Mouse (Mus musculus): ENCODE data around the gene Pir.

Pir gene

DNA sequence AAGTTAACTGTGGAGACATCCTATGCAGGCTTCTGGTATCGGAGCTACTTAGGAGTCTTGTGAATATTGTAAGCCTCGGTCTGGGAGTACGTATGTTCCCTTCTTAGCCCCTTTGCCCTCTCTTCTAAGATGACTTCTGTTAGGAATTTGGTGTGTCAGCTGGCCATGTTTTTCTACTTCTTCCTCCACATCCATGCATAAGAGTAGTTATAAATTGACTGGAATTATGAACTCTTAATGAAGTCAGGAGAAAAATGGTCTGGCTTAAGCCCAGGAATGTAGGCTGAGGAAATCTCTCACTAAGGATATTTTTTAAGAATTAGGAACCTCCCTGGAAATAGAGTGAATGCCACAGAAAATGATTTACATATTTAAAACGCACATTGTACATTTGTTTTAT is 69.4 kb downstream of the Pir start:
- DNase-seq (ENCODE audit: low spot score in 2 of 2): no peak

DNA sequence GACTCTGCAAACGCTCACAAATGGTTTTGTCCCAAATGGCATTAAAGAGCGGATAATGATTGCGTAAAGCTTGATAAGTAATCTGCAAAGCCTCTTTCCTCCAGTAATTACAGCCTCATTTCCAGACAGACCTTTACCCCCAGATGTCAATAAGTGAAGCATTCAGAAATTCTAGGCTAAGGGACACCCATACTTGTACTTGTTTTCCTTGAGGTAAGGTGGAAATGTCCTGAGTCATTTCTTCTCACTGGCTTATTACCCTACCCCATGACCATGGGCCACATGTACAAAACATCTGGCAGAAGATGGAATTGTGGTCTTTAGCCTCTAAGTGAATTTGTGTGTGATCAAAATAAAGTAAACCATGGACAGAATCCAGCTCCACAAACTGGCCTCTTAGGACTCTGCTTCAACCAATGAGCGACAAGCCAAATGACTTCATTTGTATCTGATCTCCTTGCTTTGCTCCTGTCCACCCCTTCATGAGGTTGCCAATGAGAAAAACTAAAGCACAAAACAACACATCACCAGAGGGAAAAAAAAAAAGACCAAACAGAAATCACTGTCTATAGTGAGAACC is 76.3 kb downstream of the Pir start:
- DNase-seq (ENCODE audit: low spot score in 2 of 2): no peak

DNA sequence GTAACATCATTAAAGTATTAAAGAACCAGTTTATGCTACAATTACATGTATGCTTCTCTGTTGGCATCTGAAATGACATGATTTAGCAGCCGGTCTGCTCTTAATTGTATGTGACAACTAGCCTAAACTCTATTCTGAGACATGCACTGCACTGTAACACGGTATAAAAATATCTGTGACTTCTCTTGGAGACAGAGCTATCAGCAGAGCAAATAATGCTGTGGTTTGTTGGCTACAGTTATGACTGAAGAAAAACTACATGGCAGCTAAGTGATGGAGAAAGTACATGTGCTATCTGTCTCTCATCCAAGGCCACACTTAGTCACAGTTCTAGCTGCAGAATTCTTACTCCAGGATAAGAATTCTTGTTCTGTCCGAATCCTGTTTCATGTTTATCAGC is 79.8 kb downstream of the Pir start:
- no peak for DNase-seq (ENCODE audit: low spot score in 2 of 2)

DNA sequence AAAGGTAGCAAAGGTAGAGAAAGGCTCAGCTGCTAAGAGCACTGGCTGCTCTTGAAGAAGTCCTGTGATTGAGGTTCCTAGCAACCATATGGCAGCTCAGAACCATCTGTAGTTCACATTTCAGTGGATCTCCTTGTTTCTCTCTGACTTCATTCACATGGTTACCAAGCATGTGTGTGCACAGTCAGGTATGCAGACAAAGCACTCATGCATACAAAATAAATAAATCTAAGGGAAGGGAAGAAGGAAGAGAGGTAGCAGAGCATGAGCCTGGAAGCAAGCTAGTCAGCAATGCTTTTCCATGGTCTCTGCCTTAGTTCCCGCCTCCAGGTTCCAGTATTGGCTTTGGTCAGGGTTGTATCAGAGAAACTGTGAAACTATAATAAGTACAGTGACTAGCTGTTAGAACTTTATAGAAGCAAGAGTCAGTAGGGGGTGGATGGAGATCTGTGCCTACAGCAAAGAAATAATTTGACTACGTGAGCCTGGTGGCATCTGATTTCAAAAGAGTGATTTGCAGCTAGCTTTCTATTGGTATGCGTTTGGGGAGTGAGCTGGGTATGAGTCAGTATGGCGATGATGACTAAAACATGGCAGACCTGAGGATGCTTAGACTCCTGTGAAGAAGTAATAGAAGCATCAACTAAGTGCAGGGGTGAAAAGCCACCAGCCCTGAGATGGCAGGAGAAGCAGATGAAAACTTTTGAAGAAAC is 96.1 kb downstream of the Pir start:
- DNase-seq (ENCODE audit: low spot score in 2 of 2): no peak

DNA sequence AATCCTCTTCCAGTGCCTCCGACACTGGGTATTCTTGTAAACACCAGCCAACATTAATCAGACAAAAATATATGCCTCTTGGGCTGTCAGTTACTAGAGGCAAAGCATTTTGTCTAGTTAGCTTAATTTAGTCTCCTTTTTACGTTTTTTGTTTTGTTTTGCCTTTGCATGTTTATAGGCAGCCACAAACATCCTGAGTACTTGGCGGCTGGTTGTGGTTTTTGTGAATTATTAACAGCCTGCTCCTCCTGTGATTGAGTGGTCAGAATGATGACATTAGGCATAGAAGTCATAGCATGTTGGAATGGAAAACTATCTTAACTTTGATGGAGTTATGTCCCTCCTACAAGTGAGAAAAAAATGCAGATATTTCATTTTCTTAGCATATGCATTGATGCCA is 101.4 kb downstream of the Pir start:
- DNase-seq (ENCODE audit: low spot score in 2 of 2): no peak

DNA sequence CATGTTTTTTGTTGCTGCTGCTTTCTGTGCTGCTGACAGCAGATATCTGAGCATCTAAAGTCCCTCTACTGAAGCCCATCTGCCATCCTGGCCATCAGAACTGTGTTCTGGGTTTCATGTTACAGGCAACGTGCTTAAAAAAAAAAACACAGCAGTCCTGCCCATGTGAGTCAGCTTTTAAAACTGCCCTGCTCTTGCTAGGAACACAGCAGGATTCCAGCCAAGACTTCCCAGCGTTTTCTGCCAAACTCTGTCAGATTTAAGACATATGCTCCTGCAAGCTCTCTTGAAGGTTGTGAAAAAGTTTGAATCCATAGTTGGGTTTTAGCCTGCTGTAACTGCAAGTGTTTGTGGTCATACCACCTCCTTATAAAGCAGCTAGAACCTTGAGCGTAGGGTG is 103.9 kb downstream of the Pir start, which contains the start of gene Vegfd:
TSS of gene Vegfd (plus strand) at position 298 of the 400 bp plus-strand sequence.
- DNase-seq (ENCODE audit: low spot score in 2 of 2): peak; percentile 21 to 34

DNA sequence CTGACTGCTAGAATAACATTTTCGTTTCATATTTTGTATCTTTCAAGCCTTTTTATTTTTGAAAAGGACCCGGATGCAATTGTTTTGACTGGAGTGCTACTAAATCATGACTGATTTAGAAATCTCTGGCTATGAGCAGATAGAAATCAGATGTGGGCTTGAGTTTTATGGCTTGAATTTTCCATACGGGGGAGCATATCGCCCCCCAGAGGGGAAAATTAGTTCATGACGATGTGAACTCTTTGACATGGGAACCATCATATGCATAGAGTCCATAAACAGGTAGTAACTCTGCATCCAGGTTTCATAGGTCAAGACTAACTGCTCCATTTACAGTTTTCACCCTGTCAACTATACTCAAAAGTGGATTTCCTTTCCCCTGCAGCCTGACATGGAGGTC is 105.4 kb downstream of the Pir start:
- no peak for DNase-seq (ENCODE audit: low spot score in 2 of 2)

DNA sequence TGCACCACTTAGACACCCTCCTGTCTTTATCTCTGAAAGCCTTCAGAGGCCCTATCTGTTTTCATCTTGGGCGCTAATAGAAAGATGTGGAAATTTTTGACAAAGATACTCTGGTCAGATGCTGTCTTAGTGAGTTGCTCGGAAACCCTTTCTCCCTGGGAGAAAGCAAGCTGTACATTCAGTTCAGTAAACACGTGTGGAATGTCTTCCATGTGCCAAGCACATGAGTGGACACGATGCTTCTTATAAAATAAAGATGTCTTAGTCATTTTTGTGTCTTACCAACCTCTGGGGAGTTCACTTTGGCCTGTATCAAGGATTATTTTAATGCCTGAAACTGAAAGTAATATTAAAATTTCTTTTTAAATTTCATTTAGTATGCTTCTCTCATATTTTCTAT is 110.5 kb downstream of the Pir start:
- DNase-seq (ENCODE audit: low spot score in 2 of 2): no peak

DNA sequence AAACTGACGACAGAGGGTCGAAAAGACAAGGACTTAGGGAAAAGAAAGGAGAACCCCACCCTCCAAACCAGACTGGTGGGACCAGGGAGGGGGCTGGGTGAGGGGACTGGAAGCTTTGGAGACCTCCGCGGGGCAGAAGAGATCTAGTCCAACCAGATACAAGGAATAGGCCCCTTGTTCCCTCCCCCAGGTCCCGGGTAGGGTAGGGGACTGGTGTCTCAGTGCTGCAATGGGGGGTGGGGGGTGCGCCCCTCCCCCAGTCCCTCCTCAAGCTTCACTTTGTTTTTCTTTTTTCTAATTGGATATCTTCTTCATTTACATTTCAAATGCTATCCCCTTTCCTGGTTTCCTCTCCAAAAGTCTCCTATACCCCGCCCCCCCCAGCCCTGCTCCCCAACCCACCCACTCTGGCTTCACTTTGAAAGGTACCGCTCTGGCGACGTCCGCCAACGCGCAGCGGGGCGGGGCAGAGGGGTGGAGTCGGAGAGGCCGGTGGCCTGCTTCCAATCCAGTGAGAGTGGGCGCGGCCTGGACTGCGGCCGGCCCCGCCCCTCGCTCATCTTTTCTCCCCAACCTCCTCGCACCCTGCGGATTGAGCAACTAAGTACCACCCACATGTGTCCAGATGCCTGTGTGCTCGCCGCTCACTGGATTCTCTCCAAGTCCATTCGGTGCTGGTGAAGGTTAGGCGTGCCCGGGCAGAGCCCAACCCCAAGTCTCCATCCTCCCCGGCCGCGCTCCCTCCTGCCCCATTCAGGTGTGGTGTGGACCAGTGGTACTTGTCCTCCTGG is 112.6 kb downstream of the Pir start:
- DNase-seq (ENCODE audit: low spot score in 2 of 2): peak; percentile 54 to 71

DNA sequence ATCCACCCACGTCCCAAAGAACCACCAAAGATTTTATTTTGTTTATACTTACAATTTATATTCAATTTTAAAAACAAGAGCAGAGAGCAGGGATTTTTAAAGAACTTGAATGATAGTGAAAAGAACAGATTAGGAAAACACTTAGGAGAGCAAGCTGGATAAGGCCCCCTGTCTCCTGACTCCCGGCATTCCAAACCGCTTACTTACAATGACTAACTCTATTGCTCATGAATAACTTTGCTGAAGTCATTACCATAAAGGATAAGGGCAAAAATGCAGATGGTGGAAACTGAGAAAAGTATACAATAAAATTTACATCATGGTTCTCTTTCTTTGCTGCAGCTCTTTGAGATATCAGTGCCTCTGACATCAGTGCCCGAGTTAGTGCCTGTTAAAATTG is 124.9 kb downstream of the Pir start:
- no peak for DNase-seq (ENCODE audit: low spot score in 2 of 2)

DNA sequence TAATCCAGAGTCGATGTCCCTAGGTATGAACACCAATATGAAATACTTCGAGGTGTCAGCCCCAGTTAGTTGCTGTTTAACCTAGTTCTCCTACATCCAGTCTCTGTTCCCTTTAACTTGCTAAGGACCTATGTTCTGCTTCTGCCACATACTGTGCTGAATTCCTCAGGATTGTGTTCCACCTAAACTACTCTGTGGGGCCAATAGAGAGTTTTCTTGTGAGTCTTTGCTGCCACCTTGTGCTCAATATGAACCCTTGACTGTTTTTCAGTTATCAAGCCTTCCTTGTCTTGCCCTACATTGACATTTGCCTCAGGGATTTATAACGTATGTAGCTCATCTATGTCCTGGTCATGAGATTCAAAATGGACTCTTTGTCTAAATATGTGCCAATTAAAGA is 129.3 kb downstream of the Pir start:
- DNase-seq (ENCODE audit: low spot score in 2 of 2): peak in 1 of 2 experiments; percentile 20

DNA sequence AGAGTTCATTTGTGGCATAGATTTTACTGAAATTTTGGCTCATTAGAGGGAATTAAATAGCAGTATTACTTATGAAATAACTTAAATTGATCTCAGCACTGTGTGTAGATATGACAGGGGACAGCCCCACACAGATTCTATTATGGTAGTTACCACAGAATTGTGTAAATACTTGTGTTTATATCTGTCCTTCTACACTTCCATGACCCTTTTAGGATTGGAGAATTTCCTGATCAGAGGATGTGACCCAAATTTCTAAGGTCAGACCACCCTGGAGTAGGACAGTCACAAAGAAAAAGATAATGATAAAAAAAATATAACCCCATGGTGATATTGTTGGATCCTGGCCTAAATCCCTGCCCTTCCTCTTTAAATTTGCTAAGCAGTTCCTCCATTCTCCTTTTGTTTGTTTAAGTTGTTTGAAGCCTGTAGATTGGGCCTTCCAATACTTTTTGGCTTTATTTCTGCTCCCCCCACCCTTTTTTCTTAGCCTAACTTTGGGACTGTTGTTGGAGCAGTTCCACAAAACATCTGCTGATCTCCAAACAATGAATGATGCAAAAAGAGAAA is 136.0 kb downstream of the Pir start:
- DNase-seq (ENCODE audit: low spot score in 2 of 2): no peak

DNA sequence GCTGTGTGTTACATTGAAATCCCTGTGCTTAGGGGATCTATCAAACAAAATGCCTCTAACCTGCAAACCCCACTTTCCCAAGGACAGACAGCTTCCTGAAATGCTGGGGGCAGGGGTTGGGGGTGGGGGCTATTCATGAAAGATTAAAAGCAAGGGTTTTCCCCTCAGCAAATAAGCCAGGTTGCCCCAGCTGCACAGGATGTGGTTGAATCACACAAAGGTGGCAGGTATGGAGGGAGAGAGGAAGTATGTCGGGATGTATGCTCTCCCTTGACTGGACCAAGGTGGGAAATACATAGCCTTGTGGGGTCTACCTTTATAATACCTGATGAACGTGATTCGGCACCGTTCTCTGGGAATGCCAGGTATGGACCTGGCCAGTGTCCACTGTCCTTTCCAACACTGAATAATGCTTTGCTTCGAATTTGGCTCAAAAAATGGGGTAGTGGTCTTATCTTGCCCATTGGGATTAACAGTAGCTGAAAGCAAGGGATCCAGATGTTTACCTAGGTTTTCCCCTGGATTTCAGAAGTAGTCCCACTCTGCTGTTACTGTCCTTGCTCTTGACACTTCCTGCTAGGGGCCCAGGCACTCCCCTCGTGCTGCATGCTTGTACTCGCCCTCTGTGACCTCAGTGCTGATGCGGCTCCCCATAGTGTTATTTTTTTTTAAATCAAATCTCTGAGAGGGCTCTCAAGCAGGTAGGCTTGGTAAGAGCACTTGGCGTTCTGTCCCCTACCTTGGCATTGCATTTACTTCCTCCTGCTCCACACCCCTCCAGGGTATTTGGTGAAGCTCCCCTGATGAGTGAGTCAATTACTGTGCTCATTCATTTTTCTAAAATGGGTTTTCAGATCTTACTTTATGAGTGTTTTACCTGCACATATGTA is 137.2 kb downstream of the Pir start:
- no peak for DNase-seq (ENCODE audit: low spot score in 2 of 2)

DNA sequence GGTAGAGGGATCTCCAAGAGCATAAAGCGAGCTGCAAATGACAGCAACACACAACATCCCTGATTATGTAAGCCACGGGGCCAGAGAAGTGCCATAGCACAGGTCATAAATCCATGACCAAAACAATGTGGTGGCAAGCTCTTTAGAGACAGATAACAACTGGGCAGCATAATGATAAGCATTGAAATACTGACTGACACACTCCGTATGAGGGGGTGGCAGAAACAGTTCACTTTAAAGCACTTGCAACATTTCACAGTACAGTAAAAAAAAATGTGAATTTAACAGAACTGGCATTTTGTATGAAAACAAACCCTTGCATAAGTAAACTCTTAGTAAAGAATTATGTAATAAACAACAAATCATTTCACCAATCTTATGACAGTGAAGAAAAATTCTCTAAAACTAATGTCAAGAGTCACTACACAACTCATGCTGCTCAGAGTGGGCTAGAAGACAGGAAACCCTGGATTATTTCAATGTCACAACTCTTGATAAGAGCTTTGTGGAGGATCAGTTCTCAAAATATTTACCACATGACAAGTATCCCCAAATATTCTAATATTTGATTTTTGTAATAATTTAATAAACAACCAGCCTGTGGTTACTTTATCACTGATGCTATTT is 139.2 kb downstream of the Pir start:
- DNase-seq (ENCODE audit: low spot score in 2 of 2): no peak

DNA sequence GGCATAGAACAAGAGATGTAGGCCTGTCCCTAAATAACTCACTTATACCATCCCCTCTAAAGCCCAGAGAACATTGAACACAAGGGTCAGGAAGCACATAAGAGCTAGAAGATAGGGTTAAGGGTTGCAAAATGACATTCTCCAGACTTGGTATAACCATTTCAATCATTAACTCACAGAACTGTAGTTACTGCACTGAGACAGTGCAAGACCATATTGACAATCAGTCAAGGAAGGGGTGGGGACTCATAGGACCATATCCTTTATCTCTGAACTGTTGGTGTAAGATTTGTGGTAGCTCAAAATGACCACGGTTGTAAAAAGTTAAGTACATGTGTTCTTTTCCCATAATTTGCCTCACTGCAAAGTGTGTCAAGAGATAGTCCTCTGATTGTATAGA is 141.4 kb downstream of the Pir start:
- DNase-seq (ENCODE audit: low spot score in 2 of 2): no peak

DNA sequence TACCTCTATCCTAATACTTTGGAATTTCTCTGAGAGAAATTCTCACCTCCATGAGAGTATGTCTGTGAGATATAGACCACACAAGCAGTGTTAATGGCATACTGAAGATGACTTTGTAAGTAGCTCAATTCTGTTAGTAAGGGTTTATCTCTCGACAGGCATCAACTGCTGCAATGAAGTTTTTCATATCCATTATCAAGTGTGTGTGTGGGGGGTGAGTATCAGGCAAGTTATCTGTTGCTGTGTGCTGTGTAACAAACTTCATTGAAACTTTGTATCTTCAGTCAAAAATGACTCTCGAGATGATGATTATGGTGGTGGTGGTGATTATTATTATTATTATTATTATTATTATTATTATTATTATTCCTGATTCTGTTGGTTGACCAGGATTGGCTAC is 147.6 kb downstream of the Pir start:
- DNase-seq (ENCODE audit: low spot score in 2 of 2): no peak

DNA sequence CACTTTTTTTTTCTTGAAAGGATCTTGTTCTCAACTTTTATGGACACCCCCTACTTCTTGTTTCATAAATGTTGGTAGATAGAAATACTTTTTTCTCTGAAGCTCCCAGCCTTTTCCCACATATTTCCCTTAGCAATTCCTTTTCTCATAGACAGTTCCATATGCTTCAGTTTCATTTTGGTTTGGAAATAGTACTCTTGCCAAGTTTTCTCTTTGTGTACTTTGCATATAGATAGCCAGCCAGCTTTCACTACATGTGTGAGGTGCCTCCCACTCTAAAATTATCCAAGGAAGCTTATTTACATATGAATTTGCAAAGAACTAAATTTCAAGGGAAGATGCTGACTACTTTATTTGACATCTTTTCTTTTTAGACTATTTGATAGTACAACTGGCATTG is 148.8 kb downstream of the Pir start:
- no peak for DNase-seq (ENCODE audit: low spot score in 2 of 2)

DNA sequence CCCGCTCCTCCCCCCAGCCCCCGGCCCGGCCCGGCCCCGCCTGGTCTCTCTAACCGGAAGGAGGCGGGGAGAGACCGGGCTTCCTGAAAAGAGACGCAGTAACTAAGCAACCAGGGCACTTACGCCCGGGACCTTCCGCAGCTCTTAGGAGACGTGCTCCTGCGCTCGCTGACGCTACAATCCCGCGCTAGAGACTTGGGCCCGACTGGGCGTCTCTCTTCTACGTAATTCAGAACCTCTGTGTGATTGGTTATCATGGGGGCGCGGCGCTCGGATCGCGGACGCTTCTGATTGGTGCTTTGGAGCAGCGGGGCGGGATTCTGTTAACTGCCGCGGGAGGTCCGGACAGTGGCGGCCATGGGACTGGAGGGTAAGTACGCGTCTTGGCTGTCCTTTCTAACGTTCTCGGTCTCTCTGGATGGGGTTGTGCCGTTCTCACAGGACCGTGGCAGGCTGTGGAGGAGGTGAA is 150.3 kb downstream of the Pir start, which contains the start of gene Piga:
TSS of gene Piga (plus strand) at position 317 of the 469 bp plus-strand sequence.
- DNase-seq (ENCODE audit: low spot score in 2 of 2): peak; percentile 89 to 91

DNA sequence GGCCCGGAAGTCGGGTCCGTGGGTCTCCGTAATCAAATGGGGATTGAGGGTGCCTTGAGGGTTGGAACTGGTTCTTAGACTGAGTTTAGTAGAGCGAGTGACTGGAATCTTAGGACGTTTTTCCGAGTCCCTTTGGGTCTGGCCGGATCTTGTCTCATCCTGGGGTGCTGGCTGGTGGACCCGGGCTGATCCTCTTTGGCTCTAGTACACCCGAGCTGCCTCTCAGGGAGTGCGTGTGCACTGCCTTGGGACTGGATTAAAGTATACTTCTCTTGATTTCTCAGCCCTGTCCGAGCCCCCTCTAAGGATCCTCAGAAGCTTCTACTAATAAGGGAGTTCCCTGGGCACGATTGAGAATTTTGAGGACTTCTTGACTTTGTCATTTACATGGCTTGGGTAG is 150.8 kb downstream of the Pir start:
- no peak for DNase-seq (ENCODE audit: low spot score in 2 of 2)

DNA sequence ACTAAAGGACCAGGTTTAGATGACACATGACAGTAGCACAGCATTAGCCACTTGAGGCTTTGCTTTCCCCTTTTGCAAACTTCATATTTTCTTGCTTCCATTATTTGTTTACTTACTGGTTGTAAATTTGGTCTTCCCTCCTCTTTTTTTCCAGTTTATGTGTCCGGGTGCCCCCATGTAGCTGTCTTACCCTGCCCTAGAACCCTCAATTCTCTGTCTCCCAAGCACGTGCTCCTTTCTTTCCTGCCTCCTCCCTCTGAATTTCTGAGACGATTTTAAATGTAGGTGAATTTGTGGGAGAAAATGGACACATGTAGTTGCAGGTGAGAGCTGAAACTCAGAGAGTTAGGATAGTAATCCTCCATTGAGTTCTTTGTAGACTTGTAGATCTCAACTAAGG is 151.3 kb downstream of the Pir start:
- DNase-seq (ENCODE audit: low spot score in 2 of 2): no peak
